Mouse (Mus musculus): ENCODE data around the gene Enoph1. TPM values are rescaled to one million over a fixed set of nuclear protein-coding genes. Genes with fewer than 3 reads are reported as not detected.

The Enoph1 gene
- polyA plus RNA-seq, 1 experiment from 2014 or later = 39.9 TPM

DNA sequence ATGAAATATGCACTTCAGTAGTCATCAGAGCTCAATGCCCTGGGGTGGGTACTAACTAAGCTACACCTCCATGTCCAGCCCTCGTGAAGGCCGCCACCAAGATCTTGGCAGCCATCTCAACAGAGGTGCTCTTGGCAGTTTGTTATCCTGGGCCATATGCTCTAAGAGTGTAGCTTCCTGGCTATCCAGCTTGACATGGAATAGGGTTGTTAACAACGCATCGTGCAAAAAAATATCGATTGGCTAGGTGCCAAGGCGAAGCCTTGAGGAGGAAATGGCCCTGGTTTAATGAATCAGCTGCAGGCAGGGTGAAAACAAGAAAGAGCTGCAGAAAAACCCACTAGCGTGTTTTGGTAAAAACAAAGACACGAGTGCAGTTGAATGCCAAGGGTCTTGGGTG lies 45.3 kb downstream of the Enoph1 start:
- H3K4me2 ChIP-seq (replicated peaks) = no peak overlapping the region
- H3K4me3 ChIP-seq = no peak overlapping the region
- no peak overlapping the region for H3K27ac ChIP-seq (replicated peaks)
- no peaks in the 10 kb centered on the region for H3K9me3 ChIP-seq
- no peak for ATAC-seq (ENCODE audit: low FRiP score, low read depth)
- WGBS = 85% methylated on average over 8 of the region's 8 CpGs
- 0 out of 2 replicates have a peak, but pooled peaks cover 3% of the 10 kb centered on the region for H3K27me3 ChIP-seq
- no peaks in the 10 kb centered on the region for H3K36me3 ChIP-seq
- H3K4me1 ChIP-seq = peaks cover 5% of the 10 kb centered on the region; the same call in 1 of the 2 replicates
- no peak overlapping the region for H3K9ac ChIP-seq (replicated peaks)

DNA sequence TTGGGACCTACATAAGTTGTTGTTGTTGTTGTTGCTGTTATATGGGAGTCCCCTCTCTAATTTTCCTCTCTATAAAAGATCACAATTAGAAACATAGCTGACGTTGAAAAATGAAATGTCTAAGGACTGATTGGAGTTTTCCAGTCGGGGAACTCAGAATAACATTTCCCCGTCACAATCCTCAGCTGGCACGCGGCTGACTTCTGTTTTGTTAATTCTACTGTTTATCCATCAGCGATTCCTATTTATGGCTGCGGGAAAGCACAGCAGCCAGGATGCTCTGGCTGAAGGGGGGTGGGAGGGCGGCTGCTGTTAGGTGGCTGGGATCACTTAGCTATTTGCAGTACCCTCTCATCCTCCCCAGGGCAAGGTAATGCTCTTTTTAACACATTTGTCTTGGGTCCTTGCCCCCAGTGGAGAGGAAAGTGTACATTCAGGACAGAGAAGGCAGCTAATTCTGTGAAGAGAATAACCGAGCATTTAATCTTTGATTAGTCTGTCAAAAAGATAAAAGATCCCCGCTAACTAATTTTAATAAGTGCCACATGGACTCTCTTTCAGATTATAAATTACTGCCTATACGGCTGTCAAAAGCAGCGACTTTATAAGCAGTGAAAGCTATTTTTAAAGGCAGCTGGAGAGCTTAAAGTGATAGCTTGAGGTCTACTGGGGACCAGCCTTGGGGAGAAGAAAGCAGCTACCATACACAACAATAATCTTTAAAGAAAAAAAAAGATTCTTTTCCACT lies 50.9 kb downstream of the Enoph1 start:
- Histone ChIP-seq H3K9ac (replicated peaks) (no peak overlapping the region), H3K27ac (replicated peaks) (peak overlapping the region; percentile 72), H3K4me3 (no peak overlapping the region), H3K9me3 (no peaks in the 10 kb centered on the region), H3K4me2 (replicated peaks) (peak overlapping the region; percentile 42), H3K4me1 (peaks cover 22% of the 10 kb centered on the region), H3K36me3 (no peaks in the 10 kb centered on the region), H3K27me3 (peaks cover 10% of the 10 kb centered on the region; the same call in 1 of the 2 replicates)
- peak; percentile 55; the same call in 1 of the 2 replicates for ATAC-seq (ENCODE audit: low FRiP score, low read depth)
- WGBS = 31% methylated on average over 12 of the region's 12 CpGs

- peak; percentile 57 for ATAC-seq (ENCODE audit: low FRiP score, low read depth)
- Histone ChIP-seq H3K4me3 (peak overlapping the region; percentile 14; the same call in 1 of the 2 replicates), H3K27me3 (peaks cover 10% of the 10 kb centered on the region; the same call in 1 of the 2 replicates), H3K4me1 (peaks cover 22% of the 10 kb centered on the region), H3K27ac (replicated peaks) (peak overlapping the region; percentile 72), H3K9ac (replicated peaks) (0 out of 2 replicates have a peak overlapping the region, but pooled peaks have one; percentile 16), H3K4me2 (replicated peaks) (peak overlapping the region; percentile 42), H3K9me3 (no peaks in the 10 kb centered on the region), H3K36me3 (no peaks in the 10 kb centered on the region)
- 42% methylated on average over 10 of the region's 10 CpGs for WGBS
Measured at GRCm38 (mm10) chr5:100091263-100091594, 51.4 kb downstream of the Enoph1 start.

DNA sequence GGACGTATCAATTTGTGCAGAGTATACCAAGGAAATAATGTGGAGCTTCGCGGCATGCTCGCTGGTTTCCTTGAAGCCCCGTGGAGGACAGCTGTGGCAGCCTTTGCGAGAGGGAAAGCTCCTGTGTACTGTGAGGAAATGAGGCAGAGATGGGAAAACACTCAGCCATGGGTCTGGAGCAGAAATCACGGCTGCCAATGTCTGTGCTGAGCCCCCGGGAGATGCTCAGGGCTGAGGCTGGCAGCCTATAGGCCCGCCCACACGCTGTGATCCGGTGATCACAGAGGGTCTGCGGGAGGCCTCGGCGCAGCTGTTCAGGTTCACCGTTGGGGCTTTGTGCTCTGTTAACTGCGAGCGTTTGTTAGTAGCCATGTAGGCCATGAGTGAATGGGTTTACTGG lies 51.8 kb downstream of the Enoph1 start:
- peaks cover 10% of the 10 kb centered on the region; the same call in 1 of the 2 replicates for H3K27me3 ChIP-seq
- no peaks in the 10 kb centered on the region for H3K9me3 ChIP-seq
- 6% methylated on average over 17 of the region's 17 CpGs for WGBS
- no peaks in the 10 kb centered on the region for H3K36me3 ChIP-seq
- peak; percentile 91 for ATAC-seq (ENCODE audit: low FRiP score, low read depth)
- H3K4me3 ChIP-seq = peak overlapping the region; percentile 14
- H3K9ac ChIP-seq (replicated peaks) = 0 out of 2 replicates have a peak overlapping the region, but pooled peaks have one; percentile 16
- H3K4me1 ChIP-seq = peaks cover 22% of the 10 kb centered on the region
- H3K4me2 ChIP-seq (replicated peaks) = peak overlapping the region; percentile 42
- H3K27ac ChIP-seq (replicated peaks) = peak overlapping the region; percentile 72

- H3K9ac ChIP-seq (replicated peaks) = no peak overlapping the region
- ATAC-seq (ENCODE audit: low FRiP score, low read depth) = no peak
- 71% methylated on average over 5 of the region's 5 CpGs for WGBS
- H3K4me3 ChIP-seq = no peak overlapping the region
- H3K4me2 ChIP-seq (replicated peaks) = no peak overlapping the region
- no peaks in the 10 kb centered on the region for H3K9me3 ChIP-seq
- no peak overlapping the region for H3K27ac ChIP-seq (replicated peaks)
- H3K36me3 ChIP-seq = no peaks in the 10 kb centered on the region
- peaks cover 5% of the 10 kb centered on the region for H3K4me1 ChIP-seq
- H3K27me3 ChIP-seq = peaks cover 7% of the 10 kb centered on the region; the same call in 1 of the 2 replicates
Measured at GRCm38 (mm10) chr5:100096955-100097354, 57.2 kb downstream of the Enoph1 start.

GRCm38 (mm10) chr5:100097967-100098366 lies 58.2 kb downstream of the Enoph1 start:
- no peak overlapping the region for H3K9ac ChIP-seq (replicated peaks)
- WGBS = 97% methylated on average over 4 of the region's 4 CpGs
- no peak overlapping the region for H3K4me2 ChIP-seq (replicated peaks)
- no peaks in the 10 kb centered on the region for H3K9me3 ChIP-seq
- no peak overlapping the region for H3K4me3 ChIP-seq
- ATAC-seq (ENCODE audit: low FRiP score, low read depth) = no peak
- no peaks in the 10 kb centered on the region for H3K36me3 ChIP-seq
- no peak overlapping the region for H3K27ac ChIP-seq (replicated peaks)
- no peaks in the 10 kb centered on the region for H3K27me3 ChIP-seq
- no peaks in the 10 kb centered on the region for H3K4me1 ChIP-seq

GRCm38 (mm10) chr5:100102395-100102794 lies 62.6 kb downstream of the Enoph1 start:
- H3K27ac ChIP-seq (replicated peaks) = no peak overlapping the region
- no peaks in the 10 kb centered on the region for H3K9me3 ChIP-seq
- ATAC-seq (ENCODE audit: low FRiP score, low read depth) = no peak
- H3K36me3 ChIP-seq = no peaks in the 10 kb centered on the region; the same call in 1 of the 2 replicates
- H3K4me2 ChIP-seq (replicated peaks) = no peak overlapping the region
- no peak overlapping the region for H3K9ac ChIP-seq (replicated peaks)
- H3K4me1 ChIP-seq = no peaks in the 10 kb centered on the region
- 91% methylated on average over 1 of the region's 1 CpGs for WGBS
- no peaks in the 10 kb centered on the region for H3K27me3 ChIP-seq
- no peak overlapping the region for H3K4me3 ChIP-seq

DNA sequence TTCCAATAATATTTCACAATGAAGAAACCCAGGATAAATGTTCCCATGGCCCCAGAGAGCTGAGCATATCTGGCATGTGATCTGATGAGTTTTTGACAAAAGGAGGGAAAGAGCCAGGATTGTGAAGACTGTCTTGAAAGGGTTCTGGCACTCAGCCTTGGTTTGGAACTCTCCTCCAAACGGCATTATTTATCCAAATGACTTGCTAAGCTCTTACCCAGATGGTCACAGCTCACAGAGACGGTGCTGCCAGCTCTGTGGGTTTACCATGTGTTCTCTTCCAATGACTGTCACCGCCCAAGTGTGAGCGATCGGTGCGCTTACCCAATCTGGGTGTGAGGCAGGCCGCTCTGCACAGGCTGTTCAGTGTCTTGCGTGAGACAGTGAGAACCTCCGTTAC lies 69.1 kb downstream of the Enoph1 start:
- H3K27me3 ChIP-seq = no peaks in the 10 kb centered on the region
- H3K9ac ChIP-seq (replicated peaks) = no peak overlapping the region
- no peak overlapping the region for H3K4me3 ChIP-seq
- no peak overlapping the region; the same call in 1 of the 2 replicates for H3K27ac ChIP-seq (replicated peaks)
- no peaks in the 10 kb centered on the region for H3K9me3 ChIP-seq
- no peaks in the 10 kb centered on the region; the same call in 1 of the 2 replicates for H3K36me3 ChIP-seq
- H3K4me2 ChIP-seq (replicated peaks) = no peak overlapping the region
- 0 out of 2 replicates have a peak, but pooled peaks cover 4% of the 10 kb centered on the region for H3K4me1 ChIP-seq
- ATAC-seq (ENCODE audit: low FRiP score, low read depth) = no peak
- WGBS = 77% methylated on average over 9 of the region's 9 CpGs

- no peak for ATAC-seq (ENCODE audit: low FRiP score, low read depth)
- no peak overlapping the region for H3K4me3 ChIP-seq
Measured at GRCm38 (mm10) chr5:100109543-100110282, 69.9 kb downstream of the Enoph1 start.

GRCm38 (mm10) chr5:100110581-100110980 lies 70.8 kb downstream of the Enoph1 start:
- H3K9me3 ChIP-seq = no peaks in the 10 kb centered on the region
- no peak overlapping the region for H3K9ac ChIP-seq (replicated peaks)
- no peak for ATAC-seq (ENCODE audit: low FRiP score, low read depth)
- 75% methylated on average over 3 of the region's 3 CpGs for WGBS
- H3K36me3 ChIP-seq = no peaks in the 10 kb centered on the region; the same call in 1 of the 2 replicates
- H3K27ac ChIP-seq (replicated peaks) = no peak overlapping the region
- H3K27me3 ChIP-seq = no peaks in the 10 kb centered on the region
- H3K4me3 ChIP-seq = no peak overlapping the region
- 0 out of 2 replicates have a peak, but pooled peaks cover 5% of the 10 kb centered on the region for H3K4me1 ChIP-seq
- H3K4me2 ChIP-seq (replicated peaks) = no peak overlapping the region

More at GRCm38 (mm10) chr5:100109543-100110282, 69.9 kb downstream of the Enoph1 start:
- Histone ChIP-seq H3K27me3 (no peaks in the 10 kb centered on the region), H3K27ac (replicated peaks) (no peak overlapping the region), H3K9ac (replicated peaks) (no peak overlapping the region), H3K36me3 (no peaks in the 10 kb centered on the region; the same call in 1 of the 2 replicates), H3K4me2 (replicated peaks) (no peak overlapping the region), H3K4me1 (0 out of 2 replicates have a peak, but pooled peaks cover 5% of the 10 kb centered on the region), H3K9me3 (no peaks in the 10 kb centered on the region)
- 59% methylated on average over 7 of the region's 7 CpGs for WGBS

DNA sequence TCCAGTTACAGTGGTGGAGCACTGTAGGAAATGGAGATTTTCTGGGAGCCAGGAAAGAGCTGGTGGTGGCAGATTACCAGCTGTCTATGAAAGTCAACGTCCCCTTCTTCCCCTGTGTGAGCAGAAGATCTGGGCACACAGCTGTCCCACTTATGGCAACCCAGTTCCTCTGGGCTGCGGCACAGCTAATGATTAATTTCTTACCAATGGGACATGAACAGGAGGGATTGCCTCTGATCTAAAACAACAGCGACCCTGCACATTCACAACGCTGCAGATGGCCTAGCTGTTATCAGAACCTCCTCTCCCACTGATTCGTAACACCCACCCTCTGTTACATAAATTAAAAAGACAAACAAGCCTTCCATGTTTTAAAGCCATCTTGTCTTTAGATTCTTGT lies 73.6 kb downstream of the Enoph1 start:
- H3K9me3 ChIP-seq = no peaks in the 10 kb centered on the region
- 0 out of 2 replicates have a peak, but pooled peaks cover 9% of the 10 kb centered on the region for H3K4me1 ChIP-seq
- no peaks in the 10 kb centered on the region for H3K36me3 ChIP-seq
- no peak overlapping the region for H3K9ac ChIP-seq (replicated peaks)
- H3K4me2 ChIP-seq (replicated peaks) = no peak overlapping the region
- H3K27me3 ChIP-seq = no peaks in the 10 kb centered on the region
- H3K27ac ChIP-seq (replicated peaks) = no peak overlapping the region
- no peak overlapping the region for H3K4me3 ChIP-seq
- no peak for ATAC-seq (ENCODE audit: low FRiP score, low read depth)
- 65% methylated on average over 5 of the region's 5 CpGs for WGBS
